Mouse (Mus musculus) C2C12 (cell line): ENCODE data around the gene Ush2a. TPM values are rescaled to one million over a fixed set of nuclear protein-coding genes. Genes with fewer than 3 reads are reported as not detected.

Source experiments
- H3K27me3 ChIP-seq: one replicate; pipeline ENCODE4 v1.6.1; 2011; ENCODE audit not compliant: control insufficient read depth, insufficient read depth, insufficient read length
- H3K36me3 ChIP-seq: one replicate; pipeline ENCODE4 v1.6.1; 2011; ENCODE audit not compliant: control insufficient read depth, insufficient read depth
- H3K4me3 ChIP-seq: one replicate; pipeline ENCODE4 v1.5.1; 2011; ENCODE audit warnings: mild to moderate bottlenecking, control low read depth; ENCODE audit not compliant: poor library complexity, insufficient read depth, severe bottlenecking
- H3K79me2 ChIP-seq: one replicate; pipeline ENCODE4 v1.6.1; 2011; ENCODE audit not compliant: control insufficient read depth, insufficient read depth
- H3K79me3 ChIP-seq: one replicate; pipeline ENCODE4 v1.6.1; 2011; ENCODE audit warnings: low read depth, control low read depth
- H3ac ChIP-seq: one replicate; pipeline ENCODE3; 2011; ENCODE audit warnings: low read depth; ENCODE audit not compliant: control insufficient read depth, insufficient read length
- CEBPB ChIP-seq: IDR thresholded peaks from one replicate; pipeline ENCODE4 v1.6.1; 2011; ENCODE audit warnings: low read depth, mild to moderate bottlenecking, control low read depth, moderate library complexity
- CTCF ChIP-seq: IDR thresholded peaks from one replicate; pipeline ENCODE4 v1.5.1; 2011; ENCODE audit not compliant: control insufficient read depth, insufficient read depth, insufficient read length
- FOSL1 ChIP-seq: IDR thresholded peaks from one replicate; pipeline ENCODE4 v1.8.0; 2011; ENCODE audit warnings: mild to moderate bottlenecking, low read length; ENCODE audit not compliant: poor library complexity, insufficient read depth, severe bottlenecking
- MAX ChIP-seq: IDR thresholded peaks from one replicate; pipeline ENCODE4 v1.6.1; 2011; ENCODE audit warnings: mild to moderate bottlenecking, control low read depth
- MYOD1 ChIP-seq: IDR thresholded peaks from one replicate; pipeline ENCODE4 v1.6.1; 2011; ENCODE audit warnings: low read depth; ENCODE audit not compliant: control insufficient read depth, insufficient read length
- MYOG ChIP-seq: IDR thresholded peaks from one replicate; pipeline ENCODE4 v1.6.1; 2011; ENCODE audit not compliant: control insufficient read depth, insufficient read length; ENCODE audit errors: extremely low read depth
- USF1 ChIP-seq: IDR thresholded peaks from one replicate; pipeline ENCODE4 v1.6.1; 2011; ENCODE audit warnings: low read depth, mild to moderate bottlenecking, control low read depth, moderate library complexity
- polyA plus RNA-seq: library from polyadenylated mRNA; unstranded; fragments of >200 nt; fragmentation: generic; extraction: Trizol; gene quantifications from one replicate; pipeline ENCODE4 v1.2.1, GENCODE M21; 2012; ENCODE audit warnings: missing spikeins

The Ush2a gene
- polyA plus RNA-seq, 1 experiment = not detected

- no peaks in the 10 kb centered on the region for H3K27me3 ChIP-seq
- no peaks in the 10 kb centered on the region for H3K79me3 ChIP-seq
- TF ChIP-seq MAX = no peak
- TF ChIP-seq CEBPB = no peak
- TF ChIP-seq CTCF = no peak
- no peak for TF ChIP-seq USF1
- no peak for TF ChIP-seq MYOD1
- TF ChIP-seq MYOG = no peak
- no peak for TF ChIP-seq FOSL1
- H3ac ChIP-seq = no peak overlapping the region
- no peaks in the 10 kb centered on the region for H3K79me2 ChIP-seq
- no peak overlapping the region for H3K4me3 ChIP-seq
- H3K36me3 ChIP-seq = no peaks in the 10 kb centered on the region
Measured at GRCm38 (mm10) chr1:188852776-188853175, 591.0 kb downstream of the Ush2a start.

- Histone ChIP-seq H3ac (no peak overlapping the region), H3K79me3 (no peaks in the 10 kb centered on the region)
- TF ChIP-seq CEBPB = no peak
- TF ChIP-seq USF1 = no peak
- no peak for TF ChIP-seq MYOD1
- TF ChIP-seq FOSL1 = no peak
- TF ChIP-seq MYOG = no peak
- TF ChIP-seq MAX = no peak
- no peak for TF ChIP-seq CTCF
Measured at GRCm38 (mm10) chr1:188854240-188854639, 592.4 kb downstream of the Ush2a start.

GRCm38 (mm10) chr1:188855034-188855433 is 593.2 kb downstream of the Ush2a start:
- no peaks in the 10 kb centered on the region for H3K79me2 ChIP-seq
- H3ac ChIP-seq = no peak overlapping the region
- no peak overlapping the region for H3K4me3 ChIP-seq
- no peak for TF ChIP-seq MYOD1
- TF ChIP-seq CTCF = no peak
- no peak for TF ChIP-seq USF1
- TF ChIP-seq MAX = no peak
- TF ChIP-seq CEBPB = no peak
- TF ChIP-seq MYOG = no peak
- TF ChIP-seq FOSL1 = no peak
- no peaks in the 10 kb centered on the region for H3K27me3 ChIP-seq
- H3K36me3 ChIP-seq = no peaks in the 10 kb centered on the region
- H3K79me3 ChIP-seq = no peaks in the 10 kb centered on the region

More at GRCm38 (mm10) chr1:188854240-188854639, 592.4 kb downstream of the Ush2a start:
- no peaks in the 10 kb centered on the region for H3K36me3 ChIP-seq
- no peak overlapping the region for H3K4me3 ChIP-seq
- H3K79me2 ChIP-seq = no peaks in the 10 kb centered on the region
- H3K27me3 ChIP-seq = no peaks in the 10 kb centered on the region

- no peaks in the 10 kb centered on the region for H3K27me3 ChIP-seq
- no peaks in the 10 kb centered on the region for H3K79me2 ChIP-seq
- H3K79me3 ChIP-seq = no peaks in the 10 kb centered on the region
- no peak overlapping the region for H3ac ChIP-seq
- no peaks in the 10 kb centered on the region for H3K36me3 ChIP-seq
- TF ChIP-seq MYOD1 (no peak), MAX (peak; percentile 37), USF1 (no peak), MYOG (no peak), CTCF (no peak), CEBPB (no peak), FOSL1 (peak; percentile 64)
- H3K4me3 ChIP-seq = no peak overlapping the region
Measured at GRCm38 (mm10) chr1:188859718-188860117, 597.9 kb downstream of the Ush2a start.

- Histone ChIP-seq H3K4me3 (no peak overlapping the region), H3K27me3 (no peaks in the 10 kb centered on the region), H3K36me3 (no peaks in the 10 kb centered on the region), H3K79me3 (no peaks in the 10 kb centered on the region), H3ac (no peak overlapping the region), H3K79me2 (no peaks in the 10 kb centered on the region)
- TF ChIP-seq CEBPB (no peak), MAX (no peak), CTCF (no peak), USF1 (no peak), MYOD1 (no peak)
Measured at GRCm38 (mm10) chr1:188865881-188866280, 604.1 kb downstream of the Ush2a start.

- H3K36me3 ChIP-seq = no peaks in the 10 kb centered on the region
- no peak overlapping the region for H3K4me3 ChIP-seq
- no peaks in the 10 kb centered on the region for H3K79me3 ChIP-seq
- no peaks in the 10 kb centered on the region for H3K79me2 ChIP-seq
- TF ChIP-seq CEBPB (no peak), MYOG (no peak), CTCF (no peak), MAX (no peak), MYOD1 (no peak), FOSL1 (no peak), USF1 (no peak)
- no peak overlapping the region for H3ac ChIP-seq
- H3K27me3 ChIP-seq = no peaks in the 10 kb centered on the region
Measured at GRCm38 (mm10) chr1:188866515-188866914, 604.7 kb downstream of the Ush2a start.
